Mouse (Mus musculus) neural tube, embryonic 12.5 days (tissue): ENCODE results near the gene Golph3l. TPM values are rescaled to one million over a fixed set of nuclear protein-coding genes. Genes with fewer than 3 reads are reported as not detected.
"Not testable (repeated sequence)": the region's sequence is repeated elsewhere in the genome, so short reads cannot be mapped to it uniquely, and the experiment has no call there.

ENCODE experiments used
- ATAC-seq: fragments of 200-750 bp; cut with Nextera tagmentation; 2 replicates; pipeline ENCODE4 v1.8.0; 2017; ENCODE audit warnings: low read depth, mild to moderate bottlenecking, moderate TSS enrichment, moderate library complexity; ENCODE audit not compliant: low FRiP score
- H3K27ac ChIP-seq: fragments of 300-500 bp; sonication (generic); 2 replicates; pipeline ENCODE4 v1.5.1; 2016
- H3K27me3 ChIP-seq: fragments of 300-500 bp; sonication (generic); replicated peaks from 2 replicates; pipeline ENCODE4 v1.6.1; 2016; ENCODE audit warnings: mild to moderate bottlenecking
- H3K36me3 ChIP-seq: fragments of 300-500 bp; sonication (generic); 2 replicates; pipeline ENCODE4 v1.6.1; 2016; ENCODE audit warnings: mild to moderate bottlenecking
- H3K4me1 ChIP-seq: fragments of 300-500 bp; sonication (generic); 2 replicates; pipeline ENCODE4 v1.6.1; 2016
- H3K4me2 ChIP-seq: fragments of 300-500 bp; sonication (generic); replicated peaks from 2 replicates; pipeline ENCODE4 v1.6.1; 2016; ENCODE audit warnings: mild to moderate bottlenecking
- H3K4me3 ChIP-seq: fragments of 300-500 bp; sonication (generic); 2 replicates; pipeline ENCODE4 v1.5.1; 2016
- H3K9ac ChIP-seq: fragments of 300-500 bp; sonication (generic); 2 replicates; pipeline ENCODE4 v1.6.1; 2016; ENCODE audit warnings: mild to moderate bottlenecking
- H3K9me3 ChIP-seq: fragments of 300-500 bp; sonication (generic); 2 replicates; pipeline ENCODE4 v1.6.1; 2016; ENCODE audit warnings: mild to moderate bottlenecking
- WGBS: fragments of 180-500 bp; shearing (Covaris S2); methylation state at CpG from one replicate; pipeline ENCODE4 v1.1.7; 2016; 5-methylcytosine and 5-hydroxymethylcytosine counted together
- polyA plus RNA-seq: library from polyadenylated mRNA; unstranded; fragments of >200 nt; fragmentation: Nextera tagmentation; extraction: Ambion mirVana; gene quantifications from 2 replicates; pipeline ENCODE4 v1.2.1, GENCODE M21; 2016

Gene Golph3l
- 34.0 and 35.7 TPM in 2 replicates for polyA plus RNA-seq

- Histone ChIP-seq H3K9me3 (no peaks in the 10 kb centered on the region), H3K9ac (peak within 1 kb of the TSS; percentile 62), H3K27me3 (no peaks in the 10 kb centered on the region), H3K4me2 (peak within 1 kb of the TSS; percentile 71), H3K4me3 (peak within 1 kb of the TSS; percentile 69), H3K4me1 (no peaks in the 10 kb centered on the region), H3K27ac (no peak within 1 kb of the TSS), H3K36me3 (peaks cover 9% of the 10 kb centered on the region)
- WGBS: under 1% methylated on average over 12 of the region's 12 CpGs
- ATAC-seq: peak; percentile 100
Observed at GRCm38 (mm10) chr3:95588604-95589086, at the start of gene Golph3l. Gene Golph3l, plus strand, starts transcription at chr3:95588934.

GRCm38 (mm10) chr3:95538936-95539335 lies 49.8 kb upstream of the Golph3l start:
- H3K9me3 ChIP-seq: no peaks in the 10 kb centered on the region
- no peak overlapping the region for H3K9ac ChIP-seq
- no peak overlapping the region for H3K4me3 ChIP-seq
- H3K27ac ChIP-seq: no peak overlapping the region
- no peak overlapping the region for H3K4me2 ChIP-seq
- no peaks in the 10 kb centered on the region for H3K4me1 ChIP-seq
- H3K27me3 ChIP-seq: no peaks in the 10 kb centered on the region
- no peaks in the 10 kb centered on the region for H3K36me3 ChIP-seq
- no peak for ATAC-seq
- 92% methylated on average over 10 of the region's 10 CpGs for WGBS

- Histone ChIP-seq H3K4me1 (no peaks in the 10 kb centered on the region), H3K27me3 (no peaks in the 10 kb centered on the region), H3K4me2 (no peak overlapping the region), H3K27ac (no peak overlapping the region), H3K9me3 (no peaks in the 10 kb centered on the region), H3K4me3 (no peak overlapping the region), H3K36me3 (no peaks in the 10 kb centered on the region), H3K9ac (no peak overlapping the region)
- WGBS: 92% methylated on average over 4 of the region's 4 CpGs
- ATAC-seq: no peak
Observed at GRCm38 (mm10) chr3:95539837-95540236, 48.9 kb upstream of the Golph3l start.

- H3K27ac ChIP-seq, H3K9ac ChIP-seq, H3K4me3 ChIP-seq, ATAC-seq, H3K27me3 ChIP-seq, H3K4me2 ChIP-seq, H3K4me1 ChIP-seq, H3K9me3 ChIP-seq, H3K36me3 ChIP-seq: not testable (repeated sequence)
- WGBS: 75% methylated on average over 2 of the region's 2 CpGs
Observed at GRCm38 (mm10) chr3:95541186-95541585, 47.5 kb upstream of the Golph3l start.

GRCm38 (mm10) chr3:95542171-95542570 lies 46.6 kb upstream of the Golph3l start:
- Histone ChIP-seq H3K27me3 (no peaks in the 10 kb centered on the region), H3K36me3 (no peaks in the 10 kb centered on the region), H3K4me2 (no peak overlapping the region), H3K9ac (no peak overlapping the region), H3K27ac (no peak overlapping the region), H3K4me1 (no peaks in the 10 kb centered on the region), H3K9me3 (no peaks in the 10 kb centered on the region), H3K4me3 (no peak overlapping the region)
- ATAC-seq: no peak

- Histone ChIP-seq H3K27ac (no peak overlapping the region), H3K4me1 (no peaks in the 10 kb centered on the region), H3K4me2 (no peak overlapping the region), H3K9me3 (no peaks in the 10 kb centered on the region), H3K4me3 (no peak overlapping the region), H3K36me3 (no peaks in the 10 kb centered on the region), H3K9ac (no peak overlapping the region), H3K27me3 (no peaks in the 10 kb centered on the region)
- no peak for ATAC-seq
- WGBS: 77% methylated on average over 7 of the region's 7 CpGs
Observed at GRCm38 (mm10) chr3:95542981-95543380, 45.8 kb upstream of the Golph3l start.

- Histone ChIP-seq H3K4me3 (no peak overlapping the region), H3K27me3 (no peaks in the 10 kb centered on the region)
- WGBS: 75% methylated on average over 1 of the region's 1 CpGs
Observed at GRCm38 (mm10) chr3:95550176-95550575, 38.6 kb upstream of the Golph3l start.

GRCm38 (mm10) chr3:95553986-95554385 lies 34.7 kb upstream of the Golph3l start:
- no peak overlapping the region for H3K4me2 ChIP-seq
- H3K36me3 ChIP-seq: no peaks in the 10 kb centered on the region
- no peak for ATAC-seq
- 59% methylated on average over 3 of the region's 3 CpGs for WGBS
- no peaks in the 10 kb centered on the region for H3K9me3 ChIP-seq
- no peak overlapping the region for H3K9ac ChIP-seq
- H3K4me1 ChIP-seq: no peaks in the 10 kb centered on the region
- H3K27me3 ChIP-seq: no peaks in the 10 kb centered on the region
- H3K27ac ChIP-seq: no peak overlapping the region
- H3K4me3 ChIP-seq: no peak overlapping the region

More at GRCm38 (mm10) chr3:95550176-95550575, 38.6 kb upstream of the Golph3l start:
- H3K36me3 ChIP-seq: no peaks in the 10 kb centered on the region
- H3K9ac ChIP-seq: no peak overlapping the region
- H3K27ac ChIP-seq: no peak overlapping the region
- no peak overlapping the region for H3K4me2 ChIP-seq
- no peak for ATAC-seq
- H3K4me1 ChIP-seq: no peaks in the 10 kb centered on the region
- H3K9me3 ChIP-seq: no peaks in the 10 kb centered on the region

- H3K4me3 ChIP-seq: no peak within 1 kb of the TSS
- H3K36me3 ChIP-seq: no peaks in the 10 kb centered on the region
- no peaks in the 10 kb centered on the region for H3K9me3 ChIP-seq
- no peak within 1 kb of the TSS for H3K27ac ChIP-seq
- no peak for ATAC-seq
- H3K4me2 ChIP-seq: no peak within 1 kb of the TSS
- H3K27me3 ChIP-seq: no peaks in the 10 kb centered on the region
- H3K4me1 ChIP-seq: no peaks in the 10 kb centered on the region
- no peak within 1 kb of the TSS for H3K9ac ChIP-seq
- WGBS: 88% methylated on average over 27 of the region's 27 CpGs
Observed at GRCm38 (mm10) chr3:95559437-95559836, 29.3 kb upstream of the Golph3l start, which contains the start of gene Hormad1. Gene Hormad1, plus strand, starts transcription at chr3:95559677.

- no peak overlapping the region for H3K4me3 ChIP-seq
- H3K9me3 ChIP-seq: no peaks in the 10 kb centered on the region
- 90% methylated on average over 3 of the region's 3 CpGs for WGBS
- ATAC-seq: no peak
- H3K4me2 ChIP-seq: no peak overlapping the region
- H3K4me1 ChIP-seq: no peaks in the 10 kb centered on the region
- no peak overlapping the region for H3K9ac ChIP-seq
- H3K27me3 ChIP-seq: no peaks in the 10 kb centered on the region
- H3K36me3 ChIP-seq: no peaks in the 10 kb centered on the region
- H3K27ac ChIP-seq: no peak overlapping the region
Observed at GRCm38 (mm10) chr3:95560738-95561137, 28.0 kb upstream of the Golph3l start.

GRCm38 (mm10) chr3:95561826-95562225 lies 26.9 kb upstream of the Golph3l start:
- Histone ChIP-seq H3K9me3 (no peaks in the 10 kb centered on the region), H3K27ac (no peak overlapping the region), H3K27me3 (no peaks in the 10 kb centered on the region), H3K9ac (no peak overlapping the region), H3K36me3 (no peaks in the 10 kb centered on the region), H3K4me2 (no peak overlapping the region), H3K4me1 (no peaks in the 10 kb centered on the region), H3K4me3 (no peak overlapping the region)
- 97% methylated on average over 2 of the region's 2 CpGs for WGBS
- no peak for ATAC-seq

GRCm38 (mm10) chr3:95569585-95569984 lies 19.1 kb upstream of the Golph3l start:
- H3K27me3 ChIP-seq: no peaks in the 10 kb centered on the region
- no peak overlapping the region for H3K4me3 ChIP-seq
- no peak overlapping the region for H3K4me2 ChIP-seq
- no peak overlapping the region for H3K9ac ChIP-seq
- no peak overlapping the region for H3K27ac ChIP-seq
- ATAC-seq: no peak
- no peaks in the 10 kb centered on the region for H3K36me3 ChIP-seq
- no peaks in the 10 kb centered on the region for H3K4me1 ChIP-seq
- no peaks in the 10 kb centered on the region for H3K9me3 ChIP-seq
- WGBS: 91% methylated on average over 3 of the region's 3 CpGs
